Mouse (Mus musculus): ENCODE measurements around the gene Igdcc3.

GRCm38 (mm10) chr9:65201021-65201380, 60.0 kb downstream of the Igdcc3 start:
- TF ChIP-seq CTCF (IDR thresholded peaks at IDR 0.05; ENCODE audit: extremely low read depth, insufficient read depth, insufficient read length, insufficient replicate concordance) (no peak), POLR2A (IDR thresholded peaks at IDR 0.05; ENCODE audit: low read depth, low read length) (no peak)

All from spleen, adult 2 months (tissue).